Mouse (Mus musculus): ENCODE measurements at regions not wholly inside any gene's neighbourhood (a gene's known extent, or its start where the extent isn't known, plus 50 kb on each side); places are given as distances from the start of the nearest gene placed in this dataset.

DNA sequence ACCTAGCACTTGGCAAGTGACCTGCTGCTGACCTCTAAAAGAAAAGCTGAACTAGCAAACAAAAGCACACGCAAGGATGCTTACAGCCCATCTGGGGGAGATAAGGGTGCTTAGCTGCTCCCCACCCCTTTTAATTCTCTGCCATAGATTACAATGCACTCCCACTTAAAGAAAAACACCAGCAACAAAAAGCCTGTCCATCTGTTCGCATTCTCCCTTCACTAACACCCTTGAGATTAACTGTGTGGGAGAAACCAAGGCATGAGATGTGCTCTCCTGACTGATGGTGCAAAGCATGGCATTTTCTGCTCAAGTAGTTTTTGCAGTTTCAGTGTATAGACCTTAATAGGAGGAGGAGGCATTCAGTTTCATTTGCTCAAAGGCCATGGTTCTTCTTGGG is 125.0 kb downstream of the 4930544G11Rik start:
- TF ChIP-seq CTCF (IDR thresholded peaks at IDR 0.05; ENCODE audit: low read depth): no peak
- H3K27me3 ChIP-seq (ENCODE audit: insufficient read depth, low read length): no peaks in the 10 kb centered on the region
- H3K27ac ChIP-seq: no peak overlapping the region
- no peaks in the 10 kb centered on the region for H3K9me3 ChIP-seq (ENCODE audit: low read length)
- DNase-seq (ENCODE audit: low spot score) (no peak), ATAC-seq (no peak)
- no peak overlapping the region for H3K4me3 ChIP-seq (ENCODE audit: low read length)
- no peak overlapping the region for H3K9ac ChIP-seq (replicated peaks; ENCODE audit: low read length)
- H3K4me2 ChIP-seq (ENCODE audit: low read depth, low read length): no peak overlapping the region
- no peaks in the 10 kb centered on the region for H3K36me3 ChIP-seq (ENCODE audit: insufficient read depth, low read length)
- no peaks in the 10 kb centered on the region for H3K4me1 ChIP-seq (ENCODE audit: insufficient read depth, low read length)
- WGBS: 23% methylated on average over 2 of the region's 2 CpGs

DNA sequence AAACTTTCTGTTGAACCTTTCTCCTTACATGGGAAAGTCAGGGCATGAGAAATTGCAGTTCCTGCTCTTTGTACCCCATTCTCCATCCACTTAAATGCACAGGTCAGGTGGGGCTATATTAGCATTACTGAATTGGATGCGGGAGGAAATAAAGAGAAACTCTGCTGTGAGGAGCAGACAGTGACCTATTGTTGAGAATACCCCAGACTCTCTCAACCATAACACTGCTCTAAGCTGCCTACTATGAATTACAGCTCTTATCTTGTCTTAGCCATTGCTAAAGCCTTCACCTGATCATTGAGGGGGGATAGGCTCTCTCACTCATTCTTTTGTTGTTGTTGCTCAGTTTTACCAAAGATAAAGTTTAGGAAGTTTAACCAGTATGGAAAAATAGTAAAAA is 126.4 kb downstream of the 4930544G11Rik start:
- no peak for DNase-seq (ENCODE audit: low spot score)
- H3K4me1 ChIP-seq (ENCODE audit: insufficient read depth, low read length): no peaks in the 10 kb centered on the region
- H3K4me3 ChIP-seq (ENCODE audit: low read length): no peak overlapping the region
- no peak for TF ChIP-seq CTCF (IDR thresholded peaks at IDR 0.05; ENCODE audit: low read depth)
- no peaks in the 10 kb centered on the region for H3K36me3 ChIP-seq (ENCODE audit: insufficient read depth, low read length)
- H3K4me2 ChIP-seq (ENCODE audit: low read depth, low read length): no peak overlapping the region
- 25% methylated on average over 1 of the region's 1 CpGs for WGBS
- no peak for ATAC-seq
- H3K9me3 ChIP-seq (ENCODE audit: low read length): no peaks in the 10 kb centered on the region
- H3K27me3 ChIP-seq (ENCODE audit: insufficient read depth, low read length): no peaks in the 10 kb centered on the region
- no peak overlapping the region for H3K27ac ChIP-seq
- no peak overlapping the region for H3K9ac ChIP-seq (replicated peaks; ENCODE audit: low read length)

DNA sequence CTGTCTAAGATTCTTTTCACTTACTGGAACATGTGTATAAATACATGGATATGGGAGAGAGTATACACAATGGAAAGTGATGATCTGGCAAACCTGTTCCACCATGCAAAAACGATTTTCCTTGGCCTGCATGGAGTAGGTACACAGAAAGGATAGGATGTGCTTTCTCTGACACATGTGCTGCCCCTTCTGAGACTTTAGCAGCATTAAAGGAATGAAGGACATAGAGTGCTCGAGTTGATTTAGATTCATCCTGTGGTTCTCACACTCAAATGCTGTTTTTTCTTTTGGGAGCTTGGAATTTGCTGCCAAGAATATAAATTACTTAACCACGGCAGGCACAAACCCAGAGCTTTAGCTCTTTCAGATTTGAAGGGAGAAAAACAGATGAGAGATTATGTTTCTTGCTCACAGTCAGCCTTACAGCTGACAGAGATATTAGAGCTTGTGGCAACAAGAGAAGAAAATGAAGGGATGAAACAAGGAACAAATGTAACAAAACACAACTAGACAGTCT is 149.2 kb downstream of the 4930544G11Rik start:
- H3K27me3 ChIP-seq (ENCODE audit: insufficient read depth, low read length): no peaks in the 10 kb centered on the region
- H3K36me3 ChIP-seq (ENCODE audit: insufficient read depth, low read length): no peaks in the 10 kb centered on the region
- peak overlapping the region; percentile 17; the same call in 1 of the 2 replicates for H3K27ac ChIP-seq
- TF ChIP-seq CTCF (IDR thresholded peaks at IDR 0.05; ENCODE audit: low read depth): no peak
- H3K9me3 ChIP-seq (ENCODE audit: low read length): no peaks in the 10 kb centered on the region
- H3K9ac ChIP-seq (replicated peaks; ENCODE audit: low read length): no peak overlapping the region
- H3K4me2 ChIP-seq (ENCODE audit: low read depth, low read length): no peak overlapping the region
- DNase-seq (ENCODE audit: low spot score) (peak; percentile 27), ATAC-seq (no peak)
- 24% methylated on average over 3 of the region's 3 CpGs for WGBS
- no peaks in the 10 kb centered on the region for H3K4me1 ChIP-seq (ENCODE audit: insufficient read depth, low read length)
- H3K4me3 ChIP-seq (ENCODE audit: low read length): no peak overlapping the region

DNA sequence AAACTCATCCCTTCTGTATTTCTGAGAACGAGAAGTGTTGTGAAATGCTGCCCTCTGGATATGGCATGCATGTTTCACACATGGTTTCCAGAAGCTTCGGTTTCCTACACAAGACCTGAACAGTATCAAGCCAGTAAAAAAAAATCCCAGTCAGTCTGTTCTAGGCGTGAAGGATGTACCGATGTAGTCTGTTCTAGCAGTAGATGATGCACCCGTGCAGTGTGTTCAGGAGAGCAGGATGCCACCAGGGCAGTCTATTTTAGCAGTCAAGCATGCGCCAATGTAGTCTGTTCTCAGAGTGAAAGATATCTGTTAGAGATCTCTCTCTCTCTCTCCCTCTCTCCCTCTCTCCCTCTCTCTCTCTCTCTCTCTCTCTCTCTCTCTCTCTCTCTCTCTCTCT is 162.0 kb downstream of the 4930544G11Rik start:
- Histone ChIP-seq H3K4me2 (ENCODE audit: low read depth, low read length) (no peak overlapping the region), H3K27me3 (ENCODE audit: insufficient read depth, low read length) (no peaks in the 10 kb centered on the region), H3K36me3 (ENCODE audit: insufficient read depth, low read length) (no peaks in the 10 kb centered on the region), H3K27ac (no peak overlapping the region), H3K4me1 (ENCODE audit: insufficient read depth, low read length) (no peaks in the 10 kb centered on the region), H3K9ac (replicated peaks; ENCODE audit: low read length) (no peak overlapping the region), H3K9me3 (ENCODE audit: low read length) (no peaks in the 10 kb centered on the region), H3K4me3 (ENCODE audit: low read length) (no peak overlapping the region)
- TF ChIP-seq CTCF (IDR thresholded peaks at IDR 0.05; ENCODE audit: low read depth): peak; percentile 22; the same call in 1 of the 2 replicates
- 86% methylated on average over 6 of the region's 6 CpGs for WGBS
- DNase-seq (ENCODE audit: low spot score): peak; percentile 49
- ATAC-seq: no peak

DNA sequence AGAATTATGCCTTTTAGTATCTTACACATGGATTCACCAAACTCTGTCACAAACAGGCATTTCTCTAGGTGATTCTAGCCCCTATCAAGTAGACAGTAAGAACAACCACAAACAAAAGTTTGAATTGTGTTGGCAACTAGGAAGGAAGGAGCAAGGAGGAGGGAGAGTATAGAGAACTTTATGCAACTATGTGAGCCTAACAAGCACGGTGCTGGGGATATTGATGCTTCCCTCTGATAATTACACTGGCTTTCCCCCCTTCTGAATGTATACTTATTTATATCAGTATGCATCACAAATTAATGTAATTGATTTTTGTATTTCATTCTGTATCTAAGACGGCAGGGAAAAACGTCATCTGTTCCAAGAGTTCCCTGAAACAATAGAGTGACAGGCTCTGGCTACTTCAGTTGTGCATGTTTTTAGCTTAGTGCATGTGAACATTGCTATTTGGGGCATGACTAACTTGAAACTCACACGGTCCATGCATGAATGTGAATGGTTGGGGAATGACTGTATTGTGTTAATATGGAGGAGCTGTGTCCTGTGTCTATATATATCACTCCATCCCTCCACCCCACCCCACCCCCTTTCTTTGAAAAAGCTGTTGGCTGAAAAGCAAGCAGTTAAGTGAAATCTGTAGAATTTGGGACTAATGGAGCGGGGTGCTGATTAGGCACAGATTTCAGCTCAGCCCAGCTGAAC is 169.2 kb downstream of the 4930544G11Rik start:
- H3K4me3 ChIP-seq (ENCODE audit: low read length): no peak overlapping the region
- no peak for ATAC-seq
- TF ChIP-seq CTCF (IDR thresholded peaks at IDR 0.05; ENCODE audit: low read depth): no peak
- no peak overlapping the region for H3K27ac ChIP-seq
- H3K9ac ChIP-seq (replicated peaks; ENCODE audit: low read length): no peak overlapping the region
- H3K4me1 ChIP-seq (ENCODE audit: insufficient read depth, low read length): no peaks in the 10 kb centered on the region
- H3K36me3 ChIP-seq (ENCODE audit: insufficient read depth, low read length): no peaks in the 10 kb centered on the region
- H3K27me3 ChIP-seq (ENCODE audit: insufficient read depth, low read length): no peaks in the 10 kb centered on the region
- no peak for DNase-seq (ENCODE audit: low spot score)
- no peaks in the 10 kb centered on the region for H3K9me3 ChIP-seq (ENCODE audit: low read length)
- 59% methylated on average over 5 of the region's 5 CpGs for WGBS
- H3K4me2 ChIP-seq (ENCODE audit: low read depth, low read length): no peak overlapping the region

DNA sequence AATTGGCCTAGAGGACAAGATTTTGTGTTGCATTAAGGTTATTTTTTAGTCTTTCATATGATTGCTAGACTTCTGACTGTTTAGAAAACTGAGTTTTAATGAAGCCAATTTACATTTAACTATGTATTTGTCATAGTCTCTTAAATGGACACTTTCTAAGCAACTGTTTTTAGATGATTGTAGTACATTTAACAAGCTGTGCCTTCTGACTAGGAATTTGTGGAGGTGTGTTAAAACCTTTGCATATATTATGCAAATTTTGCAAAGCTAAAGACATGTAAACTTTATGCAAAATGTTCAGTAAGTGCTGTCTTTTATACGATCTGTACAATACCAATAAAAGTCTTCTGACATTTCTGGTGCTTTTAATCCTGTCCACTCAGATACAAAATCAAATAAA is 171.9 kb downstream of the 4930544G11Rik start:
- H3K4me1 ChIP-seq (ENCODE audit: insufficient read depth, low read length): no peaks in the 10 kb centered on the region
- ATAC-seq: no peak
- DNase-seq (ENCODE audit: low spot score): no peak
- H3K9me3 ChIP-seq (ENCODE audit: low read length): no peaks in the 10 kb centered on the region
- TF ChIP-seq CTCF (IDR thresholded peaks at IDR 0.05; ENCODE audit: low read depth): no peak
- no peak overlapping the region for H3K4me3 ChIP-seq (ENCODE audit: low read length)
- H3K27me3 ChIP-seq (ENCODE audit: insufficient read depth, low read length): no peaks in the 10 kb centered on the region
- H3K4me2 ChIP-seq (ENCODE audit: low read depth, low read length): no peak overlapping the region
- no peak overlapping the region for H3K27ac ChIP-seq
- WGBS: 87% methylated on average over 1 of the region's 1 CpGs
- no peaks in the 10 kb centered on the region for H3K36me3 ChIP-seq (ENCODE audit: insufficient read depth, low read length)
- H3K9ac ChIP-seq (replicated peaks; ENCODE audit: low read length): no peak overlapping the region

DNA sequence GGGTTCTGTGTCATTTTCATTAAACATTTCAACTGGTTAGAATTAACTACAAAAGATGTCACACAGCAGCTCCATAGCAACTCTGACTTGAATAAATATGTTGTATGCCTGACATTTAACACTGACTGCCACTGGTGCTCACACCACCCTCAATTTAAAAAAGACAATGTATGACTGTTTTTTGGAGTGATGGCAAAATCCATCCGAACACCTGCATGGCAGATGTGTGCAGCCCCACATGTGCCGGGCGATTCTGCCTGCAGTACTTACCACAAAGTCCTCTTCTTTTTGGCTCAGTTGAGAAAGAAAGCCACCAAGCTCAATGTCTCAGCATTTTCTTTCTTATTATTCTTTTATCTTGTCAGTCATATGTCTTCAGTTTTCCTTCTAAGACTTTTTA is 199.4 kb downstream of the 4930544G11Rik start:
- ATAC-seq (no peak), DNase-seq (ENCODE audit: low spot score) (no peak)
- 75% methylated on average over 3 of the region's 3 CpGs for WGBS
- no peaks in the 10 kb centered on the region for H3K4me1 ChIP-seq (ENCODE audit: insufficient read depth, low read length)
- no peak overlapping the region for H3K4me3 ChIP-seq (ENCODE audit: low read length)
- no peak overlapping the region for H3K27ac ChIP-seq
- TF ChIP-seq CTCF (IDR thresholded peaks at IDR 0.05; ENCODE audit: low read depth): no peak
- no peaks in the 10 kb centered on the region for H3K36me3 ChIP-seq (ENCODE audit: insufficient read depth, low read length)
- H3K9ac ChIP-seq (replicated peaks; ENCODE audit: low read length): no peak overlapping the region
- no peaks in the 10 kb centered on the region for H3K9me3 ChIP-seq (ENCODE audit: low read length)
- no peaks in the 10 kb centered on the region for H3K27me3 ChIP-seq (ENCODE audit: insufficient read depth, low read length)
- no peak overlapping the region for H3K4me2 ChIP-seq (ENCODE audit: low read depth, low read length)
